Mouse (Mus musculus) yolk sac, embryonic 10.5 days (tissue): ENCODE measurements around the gene Zfhx2.

Experiments used
- DNase-seq: peaks from one replicate; pipeline ENCODE4 v3.0.0-alpha.2; 2017; ENCODE audit warnings: low spot score

The Zfhx2 gene

DNA sequence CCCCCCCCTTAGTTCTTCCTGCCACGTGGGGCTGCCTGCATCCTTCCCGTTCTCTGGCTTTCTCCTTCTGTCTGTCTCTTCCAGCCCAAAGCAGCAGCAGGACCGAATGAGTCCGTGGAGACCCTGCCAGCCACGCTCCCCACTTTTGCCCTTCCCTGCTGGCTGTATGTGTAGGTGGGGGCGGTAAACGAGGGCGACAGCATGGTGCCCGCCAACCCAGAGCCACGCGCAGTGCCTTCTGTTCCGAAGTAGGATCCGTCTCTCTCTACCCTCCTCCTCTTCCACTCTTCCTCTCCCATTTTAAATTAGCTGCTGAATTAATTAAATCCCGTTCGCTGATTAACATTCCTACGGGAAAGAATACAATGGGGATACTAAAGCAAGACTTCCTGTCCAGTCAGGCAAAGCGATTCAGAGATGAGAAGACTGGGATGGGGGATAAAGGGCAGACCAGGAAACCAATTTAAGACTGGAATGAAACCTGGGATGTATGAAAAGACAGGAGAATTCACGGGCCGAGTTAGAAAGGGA is 59.4 kb downstream of the Zfhx2 start:
- DNase-seq = no peak

DNA sequence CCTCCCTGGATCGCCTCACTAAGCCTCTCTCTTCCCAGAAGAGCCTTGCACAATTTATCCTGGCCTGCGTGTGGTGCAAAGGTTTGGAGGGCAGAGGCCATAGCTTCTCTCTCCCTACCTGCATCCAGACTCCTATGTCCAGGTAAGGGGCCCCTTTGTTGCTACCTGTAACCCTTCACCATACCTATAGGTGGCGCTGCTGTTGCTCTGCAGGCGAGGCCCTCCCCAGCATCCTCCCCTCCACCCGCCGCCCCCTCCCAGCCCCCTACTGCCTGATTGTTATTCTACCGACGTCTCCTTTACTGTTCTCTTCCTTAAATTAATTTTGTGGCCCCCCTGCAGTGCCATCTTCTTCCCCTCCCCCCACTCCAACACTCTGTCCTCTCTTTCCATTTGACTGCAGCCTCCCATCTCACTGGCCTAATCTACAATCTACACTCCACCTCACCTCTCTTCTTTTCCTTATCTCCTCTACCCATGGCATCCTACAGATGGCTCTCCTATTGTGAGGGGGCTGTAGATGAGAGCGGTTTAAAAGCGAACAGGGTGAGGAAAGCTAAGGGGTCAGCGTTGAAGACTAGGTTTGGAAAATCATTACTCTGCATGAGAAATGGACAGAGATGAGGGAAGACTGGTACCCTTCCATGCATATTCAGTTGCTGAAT is 63.0 kb downstream of the Zfhx2 start:
- no peak for DNase-seq

DNA sequence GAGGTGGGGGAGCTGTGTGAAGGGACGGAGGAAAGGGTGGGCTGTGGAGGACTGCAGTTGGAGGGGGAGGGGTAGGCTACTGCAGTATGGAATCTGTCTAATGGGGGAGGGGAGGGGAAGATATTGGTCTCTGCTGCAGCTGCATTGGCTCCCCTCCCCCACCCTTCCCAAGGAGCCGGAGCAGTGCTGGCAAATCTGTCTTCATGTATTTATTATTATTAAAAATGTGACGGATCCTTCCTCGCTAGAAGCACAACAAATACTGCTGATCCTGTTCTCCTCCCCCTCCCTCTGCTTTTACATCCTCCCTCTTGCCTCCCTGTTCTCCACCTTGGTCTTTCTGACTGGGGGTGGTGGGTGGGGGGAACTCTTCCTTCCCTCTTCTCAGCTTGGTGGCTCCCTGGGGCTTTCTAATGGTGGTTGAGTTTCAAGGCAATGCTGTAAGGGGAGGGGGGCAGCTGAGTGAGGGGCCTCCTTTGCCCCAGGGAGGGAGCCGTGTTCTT is 63.7 kb downstream of the Zfhx2 start:
- DNase-seq = no peak

DNA sequence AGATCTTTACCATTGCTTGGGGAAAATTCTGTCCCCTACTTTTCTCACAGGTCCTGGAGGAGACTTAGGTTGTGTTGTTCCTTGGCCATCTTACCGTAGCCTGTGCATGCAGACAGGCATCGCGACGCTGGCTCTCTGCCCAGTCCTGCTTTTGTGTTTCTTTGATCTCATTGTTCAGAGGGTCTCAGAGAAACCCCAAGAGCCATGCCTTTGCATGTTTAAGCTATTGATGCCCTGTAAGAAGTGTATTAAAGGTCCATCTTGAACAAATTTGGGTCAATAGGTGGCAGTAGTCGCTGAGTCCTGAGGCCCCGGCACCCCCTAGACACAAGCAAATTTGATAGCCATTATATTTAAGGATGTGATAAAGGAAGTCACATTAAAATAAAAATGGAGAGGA is 64.5 kb downstream of the Zfhx2 start:
- DNase-seq = no peak

DNA sequence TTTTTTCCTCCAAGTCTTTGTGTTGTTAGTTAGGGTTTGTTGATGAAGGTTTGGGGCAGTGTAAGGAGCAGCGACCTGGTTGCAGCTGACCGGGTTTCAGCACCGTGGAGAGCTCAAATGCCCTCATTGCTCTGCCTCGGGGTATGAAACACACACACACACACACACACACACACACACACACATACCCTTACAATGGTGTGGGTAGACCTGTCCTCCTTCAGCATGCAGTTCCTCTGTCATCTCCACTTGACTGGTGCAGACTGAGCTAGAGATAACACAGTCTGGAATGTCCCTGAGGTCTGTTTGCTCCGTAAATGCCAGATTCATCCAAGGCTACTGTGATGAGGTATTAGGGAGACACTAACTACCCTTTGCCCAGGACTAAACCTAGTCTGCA is 64.9 kb downstream of the Zfhx2 start:
- peak; percentile 13 for DNase-seq

DNA sequence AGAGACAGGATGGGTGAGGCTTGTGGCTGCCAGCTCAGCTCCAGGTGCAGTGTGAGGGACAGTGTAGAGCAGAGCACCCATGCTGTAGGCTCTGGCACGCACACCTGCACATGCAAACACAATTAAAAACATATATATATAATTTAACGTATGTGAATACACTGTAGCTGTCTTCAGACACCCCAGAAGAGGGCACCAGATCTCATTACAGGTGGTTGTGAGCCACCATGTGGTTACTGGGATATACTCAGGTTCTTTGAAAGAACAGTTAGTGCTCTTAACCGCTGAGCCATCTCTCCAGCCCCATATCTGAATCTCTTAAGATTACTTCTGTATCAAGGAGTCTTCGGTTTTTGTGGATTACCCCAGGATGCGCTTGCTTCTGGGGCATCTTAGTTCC is 66.6 kb downstream of the Zfhx2 start:
- no peak for DNase-seq

DNA sequence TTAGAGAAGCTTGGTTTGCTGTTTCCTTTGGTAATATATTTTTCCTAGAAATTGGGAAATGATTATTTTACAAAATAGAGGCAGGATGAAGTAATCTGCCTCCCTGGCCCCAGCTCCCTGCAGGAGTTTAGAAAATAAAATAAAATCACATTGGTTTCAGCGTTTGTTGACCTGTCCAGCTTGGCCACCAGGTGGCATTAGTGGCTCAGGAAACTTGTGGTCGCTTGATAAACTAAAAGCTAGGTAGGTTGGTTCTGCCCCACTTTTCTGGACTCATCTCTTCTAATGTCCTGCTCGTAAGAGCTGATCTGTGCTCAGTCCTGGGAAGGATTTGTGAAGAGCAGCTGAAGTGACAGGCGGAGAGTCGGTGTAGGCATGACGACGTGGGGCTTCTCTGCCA is 67.9 kb downstream of the Zfhx2 start:
- DNase-seq = peak; percentile 12

DNA sequence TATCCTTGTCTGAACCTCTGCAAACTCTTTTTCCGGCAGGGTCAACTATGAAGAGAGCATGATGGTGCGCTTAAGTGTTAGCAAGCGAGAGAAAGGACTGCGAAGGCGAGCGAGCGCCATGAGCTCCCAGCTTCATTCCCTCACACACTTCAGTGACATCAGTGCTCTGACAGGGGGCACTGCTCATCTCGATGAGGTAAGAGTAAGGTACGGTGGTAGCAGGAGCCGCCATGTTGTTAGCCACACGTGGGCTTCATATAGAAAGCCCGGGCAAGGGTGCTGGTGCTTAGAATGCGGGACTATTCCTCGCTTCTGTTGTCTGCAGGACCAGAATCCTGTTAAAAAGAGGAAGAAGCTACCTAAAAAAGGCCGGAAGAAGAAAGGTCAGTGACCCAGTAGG is 69.1 kb downstream of the Zfhx2 start:
- DNase-seq = no peak

DNA sequence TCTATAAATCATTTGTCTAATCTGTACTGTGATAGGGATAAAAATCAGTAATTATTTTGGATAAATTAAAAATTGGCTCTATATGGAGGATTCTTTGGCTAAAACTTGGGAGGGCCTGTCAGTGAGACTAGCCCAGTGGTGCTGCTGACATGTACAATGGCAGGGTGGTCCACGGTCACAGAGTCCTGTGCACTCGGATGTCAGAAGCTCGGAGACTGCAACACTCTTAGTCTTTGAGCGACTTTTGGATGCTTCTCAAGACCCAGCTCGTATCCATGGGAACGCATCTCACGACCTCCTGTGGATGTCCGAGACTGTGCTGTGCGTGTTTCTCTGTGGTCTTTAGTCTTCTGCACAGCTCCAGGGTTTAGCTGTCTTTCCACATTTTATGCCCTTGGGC is 71.7 kb downstream of the Zfhx2 start:
- DNase-seq = no peak

DNA sequence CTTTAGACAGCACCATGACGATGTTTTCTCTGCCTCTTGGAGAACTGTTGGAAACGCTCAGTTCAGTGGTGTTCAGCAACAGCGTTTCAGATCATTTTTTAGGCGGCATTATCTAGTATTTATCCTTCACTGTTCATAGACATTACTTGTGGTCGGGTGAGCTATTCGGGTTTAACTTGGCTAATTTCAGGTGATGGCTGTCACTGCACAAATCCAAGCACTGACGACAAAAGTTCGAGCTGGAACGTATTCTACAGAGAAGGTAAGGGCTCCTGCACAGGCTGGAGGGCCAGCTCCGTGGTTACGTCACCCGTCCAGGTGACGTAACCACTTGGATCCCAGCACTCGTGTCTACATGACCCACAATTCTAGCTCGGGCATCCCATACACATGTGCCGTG is 75.2 kb downstream of the Zfhx2 start:
- no peak for DNase-seq

DNA sequence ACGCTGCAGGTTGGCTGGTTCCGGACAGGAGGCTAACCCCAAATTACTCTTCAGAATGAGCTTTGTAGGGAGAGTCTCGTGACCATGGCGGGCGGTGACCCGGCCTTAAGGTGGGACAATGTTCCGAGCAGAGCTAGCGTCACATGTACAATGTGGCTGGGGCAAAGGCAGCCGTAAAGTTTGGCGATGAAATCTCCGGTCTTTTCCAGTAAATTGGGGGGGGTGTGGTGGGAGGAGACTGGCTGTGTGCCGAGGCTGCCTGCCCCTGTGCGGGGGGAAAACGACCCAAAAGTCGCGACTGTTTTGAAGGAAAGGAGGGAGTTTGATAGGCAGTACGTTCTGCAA is 76.4 kb downstream of the Zfhx2 start:
- no peak for DNase-seq

DNA sequence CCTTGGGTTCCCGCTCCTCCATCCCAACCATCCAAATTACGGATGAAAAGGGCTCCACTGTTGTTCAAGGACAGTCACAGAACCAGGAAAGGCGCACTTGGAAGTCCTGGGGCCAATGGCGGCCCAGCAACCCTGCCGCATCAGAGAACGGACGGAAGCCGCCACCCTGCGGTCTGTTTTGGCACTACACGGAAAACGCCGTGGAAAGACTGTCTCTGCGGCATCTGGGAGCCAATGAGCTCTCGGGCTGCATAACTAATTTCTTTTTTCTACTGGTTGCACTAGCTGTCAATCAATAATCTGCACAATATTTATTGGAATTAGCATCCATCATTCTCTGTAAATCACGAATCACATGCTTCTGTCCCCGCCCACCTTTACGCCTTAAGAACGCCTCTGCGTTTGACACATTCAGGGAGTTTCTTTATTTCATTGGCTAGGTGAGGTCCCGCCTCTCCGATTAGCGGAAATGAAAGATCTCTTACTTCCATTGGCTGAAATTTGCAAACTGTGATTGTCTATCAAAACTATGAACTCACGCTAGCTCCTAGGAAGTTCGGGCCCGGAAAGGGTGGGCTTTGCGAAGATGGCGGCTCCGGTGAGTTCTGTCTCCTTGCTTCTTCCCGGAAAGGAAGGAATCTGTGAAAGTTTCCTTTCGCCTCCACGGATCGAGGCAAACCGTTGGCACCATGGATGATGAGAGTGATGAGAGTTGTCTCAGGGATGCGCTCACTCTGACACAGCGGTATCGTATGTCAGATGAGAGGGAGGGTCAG is 76.9 kb downstream of the Zfhx2 start, which contains the start of gene Ngdn:
Gene Ngdn, plus strand, starts transcription at position 464 of the 776 bp plus-strand sequence.
- peak; percentile 97 for DNase-seq

DNA sequence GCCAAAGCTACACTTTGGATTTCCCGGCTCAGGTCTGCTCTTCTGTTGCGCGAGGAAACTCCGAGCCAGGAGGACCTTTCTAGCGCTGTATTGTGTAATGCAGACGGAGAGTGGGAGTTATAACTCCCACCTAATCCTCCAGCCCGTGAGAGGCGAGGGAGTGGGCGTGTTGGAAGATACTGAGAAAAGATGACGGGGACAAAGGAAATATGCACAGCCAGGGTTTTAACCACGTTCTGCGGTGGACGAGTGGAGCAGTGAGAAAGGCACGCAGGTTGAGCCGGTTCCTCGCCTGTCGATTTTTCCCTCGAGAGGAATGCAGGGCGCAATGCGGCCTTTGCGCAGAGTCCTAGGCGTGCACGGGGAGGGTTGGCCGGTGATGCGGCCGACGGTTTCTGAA is 77.5 kb downstream of the Zfhx2 start:
- DNase-seq = no peak

DNA sequence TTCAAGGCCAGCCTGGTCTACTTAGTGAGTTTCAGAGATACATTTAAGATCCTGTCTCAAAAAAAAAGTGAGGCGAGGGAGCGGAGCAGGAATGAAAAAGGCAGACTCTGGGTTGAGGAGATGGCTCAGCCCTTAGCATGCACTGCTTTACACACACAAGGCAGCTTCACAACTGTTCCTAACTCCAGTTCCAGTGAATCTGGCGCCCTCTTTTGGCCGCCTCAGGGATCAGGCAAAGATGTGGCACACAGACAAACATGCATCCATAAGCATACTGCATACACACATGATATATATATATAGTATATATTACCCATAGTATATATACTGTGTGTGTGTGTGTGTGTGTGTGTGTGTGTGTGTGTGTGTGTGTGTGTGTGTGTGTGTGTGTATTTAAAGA is 81.0 kb downstream of the Zfhx2 start:
- no peak for DNase-seq
